Mouse (Mus musculus): ENCODE measurements around the gene Pbp2.

The Pbp2 gene

DNA sequence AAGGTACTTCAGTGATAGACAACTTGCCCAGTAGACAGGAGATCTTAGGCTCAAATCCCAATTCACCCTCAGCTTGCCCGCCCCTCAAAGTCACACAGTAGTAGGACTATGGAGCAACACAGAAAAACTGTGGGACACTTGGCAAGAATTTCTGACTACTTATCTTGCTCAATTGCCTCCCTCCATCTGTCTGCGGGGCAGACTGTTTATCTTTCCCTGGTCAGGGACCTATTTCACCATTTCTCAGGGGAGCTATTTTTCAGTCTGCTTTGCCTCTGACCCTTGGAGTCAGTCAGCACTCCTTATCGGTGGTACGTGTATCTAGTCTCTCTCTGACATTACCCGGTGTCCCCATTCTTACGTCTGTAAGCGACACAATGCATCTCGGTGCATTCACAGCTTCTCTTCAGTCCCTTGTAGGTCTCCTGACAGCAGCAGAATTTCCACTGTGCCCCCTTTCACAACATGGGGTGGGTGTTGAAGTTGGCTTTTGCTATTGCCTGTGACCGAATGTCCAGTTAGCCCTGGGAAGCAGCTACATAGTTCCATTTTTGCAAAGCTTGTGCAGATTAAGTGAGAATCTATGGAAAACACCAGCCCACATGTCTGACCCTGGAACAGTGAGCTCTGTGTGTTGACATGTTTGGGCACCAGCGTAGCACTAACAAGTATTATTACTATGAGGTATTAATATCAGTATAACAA lies 7.6 kb downstream of the Pbp2 start:
- DNase-seq (ENCODE audit: extremely low read depth, insufficient read length, low spot score), result no peak

DNA sequence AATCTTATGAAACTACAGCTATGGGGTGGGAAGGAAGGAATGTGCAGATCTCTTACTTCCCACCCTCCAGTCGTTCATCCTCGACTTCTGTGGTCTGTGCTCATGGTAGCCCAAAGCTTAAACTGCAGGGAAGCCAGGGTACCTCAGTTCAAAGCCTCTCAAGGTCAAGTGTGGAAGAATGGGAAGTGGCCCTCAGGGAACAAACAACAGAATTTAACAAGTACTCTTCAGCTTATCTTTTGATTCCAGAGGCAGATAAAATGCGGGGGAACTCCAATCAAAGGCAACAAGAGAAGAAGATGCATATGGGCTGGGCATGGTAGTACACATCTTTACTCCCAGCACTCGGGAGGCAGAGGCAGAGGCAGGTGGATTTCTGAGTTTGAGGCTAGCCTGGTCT lies 9.7 kb downstream of the Pbp2 start:
- no peak for DNase-seq (ENCODE audit: extremely low read depth, insufficient read length, low spot score)

DNA sequence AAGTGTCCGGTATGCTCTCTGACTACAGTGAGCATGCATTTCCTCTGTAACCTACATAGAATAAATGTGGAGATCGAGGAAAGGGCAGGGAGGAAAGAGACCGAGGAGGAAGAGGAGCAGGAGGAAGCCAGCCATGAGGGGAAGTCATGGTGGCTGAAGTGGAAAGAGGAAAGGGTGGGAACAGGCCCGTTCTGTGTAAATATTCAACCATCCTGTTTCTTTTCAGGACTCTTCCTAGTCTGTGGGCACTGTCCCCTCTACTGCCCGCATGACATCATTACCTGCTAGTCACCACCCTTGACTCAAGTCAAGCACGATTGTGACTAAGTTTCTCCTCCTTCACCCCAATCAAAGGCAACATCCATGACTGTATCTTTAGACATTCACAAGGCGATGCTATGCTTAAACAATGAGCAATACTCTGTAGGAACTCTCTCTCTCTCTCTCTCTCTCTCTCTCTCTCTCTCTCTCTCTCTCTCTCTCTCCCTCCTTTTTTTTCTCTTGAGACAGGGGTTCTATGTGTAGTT lies 11.1 kb downstream of the Pbp2 start:
- DNase-seq (ENCODE audit: extremely low read depth, insufficient read length, low spot score), result peak; percentile 58

DNA sequence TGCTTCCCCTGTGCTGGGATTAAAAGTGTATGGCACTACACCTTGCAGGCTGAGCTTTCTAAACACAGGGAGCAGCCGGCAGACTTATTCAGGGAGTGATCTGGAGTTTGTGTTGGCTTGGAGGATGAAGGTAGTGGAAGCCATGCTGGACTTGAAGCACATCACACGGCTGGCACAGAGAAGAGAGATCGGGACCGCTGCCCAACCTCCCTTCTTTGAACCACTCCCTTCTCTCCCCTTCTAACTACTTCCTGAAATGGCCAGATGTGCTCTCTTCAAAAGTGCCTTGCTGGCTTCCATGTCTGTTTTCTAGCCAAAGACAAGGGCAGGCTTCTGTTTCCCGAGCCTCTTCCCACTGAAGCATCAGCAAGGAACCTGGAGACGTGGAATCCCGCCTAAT lies 12.6 kb downstream of the Pbp2 start:
- no peak for DNase-seq (ENCODE audit: extremely low read depth, insufficient read length, low spot score)

DNA sequence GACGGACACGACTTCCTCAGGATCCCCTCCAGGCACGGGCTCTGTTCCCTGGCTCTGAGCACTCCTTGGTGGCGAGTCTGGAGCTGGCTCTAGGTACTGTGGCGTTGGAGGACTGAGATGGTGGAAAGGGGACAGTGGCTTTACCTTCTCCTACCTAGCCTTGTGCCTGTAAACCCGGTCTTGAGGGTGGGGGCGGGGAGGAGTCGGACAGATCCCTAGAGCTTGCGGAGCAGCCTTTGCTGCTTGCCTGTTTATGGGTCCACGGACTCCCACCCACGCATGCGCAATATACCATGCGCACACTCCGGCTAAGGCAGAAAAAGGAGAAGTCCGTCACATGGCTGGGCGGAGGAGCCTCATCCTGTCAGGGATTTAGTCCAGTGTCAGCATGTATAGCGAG lies 13.9 kb downstream of the Pbp2 start:
- DNase-seq (ENCODE audit: extremely low read depth, insufficient read length, low spot score), result peak; percentile 67

DNA sequence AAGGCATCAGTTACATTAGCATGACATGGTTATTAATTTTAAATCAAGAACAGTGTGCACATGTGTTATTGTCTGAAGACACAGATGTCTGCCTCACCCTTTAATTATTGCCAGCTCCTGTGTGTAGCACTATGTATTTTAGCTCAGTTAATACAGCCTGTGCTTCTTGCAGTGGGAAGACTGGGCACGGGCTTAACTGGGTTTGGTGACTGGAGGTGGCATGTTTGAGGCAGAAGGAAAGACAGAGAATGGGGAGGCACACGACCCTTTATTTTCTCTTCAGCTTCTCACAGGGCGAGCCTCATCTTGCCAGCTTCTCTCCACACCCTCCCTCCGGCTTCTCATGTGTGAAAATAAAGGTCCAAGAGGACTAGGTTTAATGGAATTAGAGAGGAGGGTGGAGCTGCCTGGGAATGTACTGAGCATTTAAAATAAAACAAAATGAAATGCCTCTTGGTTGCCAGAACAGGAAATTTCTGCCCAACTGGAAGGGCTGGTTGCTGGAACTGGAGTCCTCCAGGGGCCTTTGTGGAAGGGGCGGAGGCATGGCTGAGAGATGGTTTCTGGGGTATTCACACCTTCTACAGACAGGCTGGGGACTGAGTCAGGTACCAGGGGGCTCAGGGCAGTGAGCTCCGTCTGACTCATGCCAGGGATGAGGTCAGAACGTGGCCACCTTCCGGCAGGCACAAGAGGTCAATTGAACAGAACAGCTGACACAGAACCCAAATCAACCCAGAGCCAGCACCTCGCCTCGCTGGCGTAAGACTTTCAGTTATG lies 14.9 kb downstream of the Pbp2 start:
- peak; percentile 84 for DNase-seq (ENCODE audit: extremely low read depth, insufficient read length, low spot score)

DNA sequence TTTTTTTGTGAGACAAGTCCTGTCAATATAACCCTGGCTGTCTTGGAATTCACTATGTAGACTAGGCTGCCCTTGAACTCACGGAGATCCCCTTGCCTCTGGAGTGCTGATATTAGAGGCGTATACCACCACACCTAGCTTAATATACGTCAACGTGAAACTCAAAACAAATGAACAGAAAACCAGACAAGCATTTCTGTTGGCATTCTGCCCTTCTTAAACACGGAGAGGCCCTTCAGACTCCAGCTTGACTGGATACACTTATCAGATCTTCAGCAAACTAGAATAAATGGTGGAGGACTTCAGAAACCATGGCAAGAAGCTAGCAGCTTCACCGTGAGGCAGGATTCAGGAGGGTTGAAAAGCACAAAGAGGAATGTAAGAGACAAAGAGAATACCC lies 16.1 kb downstream of the Pbp2 start:
- no peak for DNase-seq (ENCODE audit: extremely low read depth, insufficient read length, low spot score)

DNA sequence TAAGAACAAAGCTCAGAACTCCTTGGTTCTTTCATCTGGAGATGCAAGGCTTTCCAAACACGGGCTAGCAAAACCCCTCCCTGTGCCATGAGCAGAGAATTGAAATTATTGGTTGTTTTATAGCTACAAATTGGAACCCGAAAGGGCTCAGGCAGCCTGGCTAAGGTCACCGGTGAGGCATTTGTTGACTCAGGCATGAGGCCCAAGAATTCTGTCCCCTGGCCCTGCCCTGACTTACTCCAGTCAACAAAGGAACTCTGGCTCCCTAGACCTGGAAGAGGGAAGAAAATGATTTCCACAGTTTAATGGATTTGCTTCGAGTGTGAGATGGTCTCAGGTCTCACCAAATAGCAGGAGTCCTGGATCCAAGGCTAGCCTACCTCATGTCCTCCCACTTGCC lies 17.8 kb downstream of the Pbp2 start:
- DNase-seq (ENCODE audit: extremely low read depth, insufficient read length, low spot score), result peak; percentile 54

DNA sequence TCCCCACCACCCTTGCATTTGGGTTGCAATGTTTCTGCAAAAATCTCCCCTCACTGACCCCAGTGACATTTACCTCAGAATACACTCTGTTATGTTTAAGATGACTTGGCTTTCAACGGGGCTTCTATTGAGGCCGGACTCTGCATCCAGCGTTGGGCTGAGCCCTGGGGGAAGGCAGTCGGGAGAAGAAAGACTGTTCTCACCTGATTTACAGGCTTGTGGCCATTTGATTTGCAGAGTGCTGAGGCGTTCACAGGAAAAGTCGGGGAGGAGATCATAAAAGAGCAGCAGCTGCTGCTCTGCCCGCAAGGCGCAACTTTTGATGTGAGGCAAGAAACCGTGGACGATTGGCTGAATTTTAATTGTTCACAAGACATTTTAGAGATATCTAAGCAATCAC lies 30.3 kb downstream of the Pbp2 start:
- no peak for DNase-seq (ENCODE audit: extremely low read depth, insufficient read length, low spot score)

DNA sequence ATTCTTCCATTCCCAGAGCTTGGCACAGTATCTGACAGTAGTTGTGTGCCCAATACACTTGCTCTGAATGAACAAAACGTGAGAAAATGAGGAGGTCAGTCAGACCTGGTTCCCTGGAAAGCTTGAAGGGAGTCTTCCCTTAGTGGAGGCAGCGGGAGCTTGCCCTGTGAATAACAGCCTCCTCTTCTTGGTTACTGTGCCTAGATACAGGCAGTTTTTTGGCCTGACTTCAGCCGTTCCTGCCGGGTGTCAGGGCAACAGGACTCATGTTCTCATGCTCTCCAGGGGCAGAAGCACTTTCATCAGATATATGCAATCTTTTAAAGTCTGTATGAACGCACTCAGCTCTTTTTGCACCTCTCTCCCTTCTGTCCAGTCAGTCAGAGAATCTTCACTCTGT lies 30.9 kb downstream of the Pbp2 start:
- DNase-seq (ENCODE audit: extremely low read depth, insufficient read length, low spot score), result no peak

DNA sequence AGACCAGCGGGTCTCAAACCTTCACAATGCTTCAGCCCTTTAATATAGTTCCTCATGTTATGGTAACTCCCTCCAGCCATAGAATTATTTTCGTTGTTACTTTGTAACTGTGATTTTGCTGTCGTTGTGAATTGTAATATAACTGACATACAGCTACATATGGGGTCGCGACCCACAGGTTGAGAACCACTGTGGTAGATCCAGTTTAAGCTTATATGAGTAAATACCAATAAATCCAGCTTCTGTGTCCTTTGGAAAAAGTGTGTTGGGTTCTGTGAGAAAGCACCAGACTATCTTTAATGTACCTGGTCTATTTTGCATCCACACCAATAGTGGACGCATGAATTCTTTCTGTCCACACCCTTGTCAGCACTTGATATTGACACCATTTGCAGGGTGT lies 31.9 kb downstream of the Pbp2 start:
- no peak for DNase-seq (ENCODE audit: extremely low read depth, insufficient read length, low spot score)

DNA sequence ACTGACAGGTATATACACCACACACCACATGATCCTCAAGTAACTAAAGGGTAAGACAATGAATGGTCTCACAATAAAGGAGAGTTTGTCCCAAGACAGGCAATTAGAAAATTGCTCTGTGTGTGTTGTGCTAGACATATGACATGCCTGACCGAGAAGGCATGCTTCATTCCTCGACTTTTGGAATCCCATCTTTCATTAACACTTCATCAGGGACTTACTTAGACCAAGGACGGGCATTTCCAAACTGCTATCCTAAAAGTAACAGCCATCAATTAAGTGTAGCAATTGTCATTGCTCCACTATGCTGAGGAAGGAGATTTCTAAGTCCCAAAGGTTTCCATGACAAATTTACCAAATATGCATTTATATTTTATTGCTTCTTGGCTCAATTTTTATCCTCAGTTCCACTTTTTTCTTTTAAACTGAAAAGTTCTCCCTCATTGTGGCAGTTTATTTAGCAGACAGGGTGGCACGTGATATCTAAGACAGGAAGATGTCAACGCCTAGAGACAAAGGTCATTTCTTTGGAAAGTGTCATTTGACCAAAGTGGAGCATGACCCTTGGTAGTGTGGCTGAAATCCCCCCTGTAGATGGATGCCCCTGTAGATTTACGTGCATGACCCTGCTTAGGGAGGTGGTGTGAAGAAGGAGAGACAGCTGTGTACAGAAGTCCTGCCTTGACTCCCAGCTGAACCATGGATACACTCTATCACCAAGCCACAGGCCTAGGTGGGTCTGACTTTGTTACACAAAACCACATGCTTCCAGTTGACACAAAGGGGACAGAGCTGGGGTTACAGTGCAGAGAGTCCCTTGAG lies 33.5 kb downstream of the Pbp2 start:
- DNase-seq (ENCODE audit: extremely low read depth, insufficient read length, low spot score), result no peak

DNA sequence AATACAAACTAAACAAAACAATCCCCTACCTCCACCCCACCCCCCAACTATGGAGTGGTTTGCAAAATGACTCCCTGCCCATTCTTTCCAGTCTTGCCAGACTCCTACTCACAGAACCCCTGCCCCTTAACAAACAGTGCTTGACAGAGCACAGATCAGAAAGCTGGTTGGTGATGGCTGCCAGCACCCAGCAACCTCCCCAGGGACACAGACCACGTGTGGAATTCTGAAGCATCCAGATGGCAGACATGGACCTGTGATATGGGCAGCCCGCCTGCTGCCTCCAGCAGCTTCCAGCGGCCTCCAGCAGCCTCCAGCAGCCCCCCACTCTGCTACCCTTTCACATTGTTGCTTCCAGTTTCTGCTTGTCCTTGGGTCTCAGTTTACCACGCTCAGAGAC lies 35.0 kb downstream of the Pbp2 start:
- no peak for DNase-seq (ENCODE audit: extremely low read depth, insufficient read length, low spot score)

DNA sequence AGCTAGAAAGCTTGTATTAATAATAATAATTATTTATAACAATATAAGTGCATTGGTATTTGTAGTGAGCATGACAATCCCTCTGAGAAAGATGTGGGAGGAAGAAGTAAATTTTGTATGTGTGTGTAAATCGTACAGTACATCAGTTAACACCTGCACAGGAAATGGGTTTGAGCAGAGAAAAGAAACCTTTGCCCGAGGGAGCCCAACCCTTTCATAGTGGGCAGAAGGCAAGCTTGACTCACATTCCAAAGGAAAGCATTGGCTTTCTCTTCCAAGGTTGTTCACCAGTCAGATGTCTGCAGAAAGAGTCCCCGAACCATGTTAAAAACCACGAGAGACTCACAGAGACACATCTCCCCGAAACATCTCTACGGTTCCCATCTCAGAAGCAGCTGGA lies 37.1 kb downstream of the Pbp2 start:
- no peak for DNase-seq (ENCODE audit: extremely low read depth, insufficient read length, low spot score)

DNA sequence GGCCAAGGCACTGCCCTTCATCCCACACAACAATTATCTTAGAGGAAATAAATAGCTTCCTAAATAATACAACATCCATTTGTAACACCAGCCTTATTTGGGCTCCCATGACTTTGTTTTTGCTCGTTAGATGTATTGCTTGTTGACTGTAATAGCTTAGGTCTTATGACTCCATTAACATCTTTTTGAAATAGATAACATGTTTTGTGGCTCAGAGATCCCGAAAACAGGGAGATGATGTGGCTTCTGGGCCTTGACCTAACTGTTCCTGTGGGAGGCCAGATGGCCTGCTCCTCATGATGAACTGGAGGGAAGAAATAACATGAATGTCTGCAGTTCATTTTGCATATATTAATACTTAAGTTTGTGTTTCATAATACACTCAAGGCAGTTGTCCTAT lies 38.4 kb downstream of the Pbp2 start:
- DNase-seq (ENCODE audit: extremely low read depth, insufficient read length, low spot score), result no peak

DNA sequence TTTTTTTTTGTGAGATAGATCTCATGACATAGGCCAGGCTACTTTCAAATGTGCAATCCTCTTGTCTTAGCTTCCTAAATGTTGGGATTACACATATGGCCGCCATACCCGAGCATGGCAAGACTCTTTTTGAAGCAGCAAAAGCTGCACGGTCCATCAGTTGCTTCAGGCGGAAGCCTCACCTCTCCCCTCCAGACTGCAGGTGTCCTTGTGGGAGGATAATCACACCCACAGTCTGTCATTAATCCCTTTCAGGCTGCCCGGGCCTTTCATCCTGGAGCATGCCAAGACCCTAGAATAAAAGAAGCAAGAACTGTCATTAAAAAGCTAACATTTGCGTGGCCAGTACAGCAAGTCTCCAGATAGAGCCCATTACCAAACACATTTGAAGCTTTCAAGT lies 40.6 kb downstream of the Pbp2 start:
- DNase-seq (ENCODE audit: extremely low read depth, insufficient read length, low spot score), result no peak

DNA sequence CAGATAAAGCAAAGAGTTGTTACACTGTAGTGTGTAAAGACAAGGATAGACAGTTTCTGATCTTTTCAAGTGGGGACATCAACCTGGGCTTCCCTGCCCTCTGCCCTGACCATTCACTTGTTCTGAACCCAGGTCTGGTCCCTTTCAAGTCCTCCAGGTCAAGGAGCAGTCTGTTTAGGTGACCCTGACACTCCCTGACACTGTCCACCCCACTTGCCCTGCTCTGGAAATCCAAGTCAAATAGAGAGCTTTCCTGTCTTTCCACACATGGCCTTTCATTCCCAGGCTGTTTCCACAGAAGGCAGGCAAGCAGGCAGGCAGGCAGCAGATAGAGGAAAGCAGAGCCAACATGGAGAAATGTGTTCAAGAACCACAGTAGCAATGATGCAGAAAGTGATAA lies 41.8 kb downstream of the Pbp2 start:
- DNase-seq (ENCODE audit: extremely low read depth, insufficient read length, low spot score), result no peak

DNA sequence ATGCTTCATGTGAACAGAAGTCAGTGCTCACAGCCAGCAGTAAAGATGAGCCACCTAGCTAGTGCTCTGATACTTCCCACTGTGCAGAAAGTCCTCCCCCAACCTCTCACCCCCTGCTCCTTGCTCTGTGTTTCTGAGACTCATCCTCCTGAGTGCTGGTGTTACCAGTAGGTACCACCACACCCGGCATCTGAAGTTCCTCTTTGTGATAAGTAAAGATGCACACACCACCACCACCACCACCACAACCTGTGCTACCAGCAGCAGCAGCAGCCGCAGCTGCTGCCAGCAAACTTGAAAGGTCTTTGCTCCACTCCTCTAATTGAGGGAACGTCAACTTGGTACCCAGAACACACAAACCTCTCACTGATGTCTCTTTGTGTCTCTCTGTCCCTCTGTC lies 43.0 kb downstream of the Pbp2 start:
- DNase-seq (ENCODE audit: extremely low read depth, insufficient read length, low spot score), result no peak

DNA sequence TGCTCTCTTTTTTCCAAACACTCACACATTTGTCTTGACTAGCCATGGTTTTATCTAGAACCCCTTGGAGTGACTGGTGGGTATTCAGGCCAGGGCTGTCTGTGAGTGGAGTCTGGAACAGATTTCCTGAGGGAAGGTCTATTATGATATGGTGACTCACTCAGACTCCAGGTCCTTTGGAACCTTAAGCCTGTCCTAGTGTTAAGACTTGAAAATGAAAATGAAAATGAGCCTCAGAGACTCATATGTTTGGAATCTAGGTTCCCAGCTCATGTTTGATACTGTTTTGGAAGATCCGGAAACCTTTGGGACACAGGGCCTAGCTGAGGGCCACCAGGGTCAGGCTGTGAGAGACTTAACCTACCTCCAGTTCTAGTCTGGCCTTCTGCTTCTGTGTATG lies 44.1 kb downstream of the Pbp2 start:
- peak; percentile 58 for DNase-seq (ENCODE audit: extremely low read depth, insufficient read length, low spot score)

DNA sequence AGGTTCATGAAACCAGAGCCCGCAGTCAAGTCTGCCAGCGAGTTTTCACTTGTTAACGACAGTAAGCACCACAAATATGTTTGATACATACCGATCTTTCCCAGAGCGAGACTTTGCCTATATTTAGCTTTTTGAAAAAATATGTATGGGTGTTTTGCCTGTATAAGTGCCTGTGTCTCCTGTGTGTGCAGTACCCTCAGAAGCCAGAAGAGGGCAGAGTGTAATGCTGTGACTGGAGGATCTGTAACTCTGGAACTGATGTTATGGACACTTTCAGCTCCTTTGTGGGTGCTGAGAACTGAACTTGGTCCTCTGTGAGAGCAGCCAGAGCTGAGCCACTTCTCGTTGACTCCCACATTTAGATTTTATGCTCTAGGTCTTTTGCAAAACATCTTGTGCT lies 46.1 kb downstream of the Pbp2 start:
- no peak for DNase-seq (ENCODE audit: extremely low read depth, insufficient read length, low spot score)

DNA sequence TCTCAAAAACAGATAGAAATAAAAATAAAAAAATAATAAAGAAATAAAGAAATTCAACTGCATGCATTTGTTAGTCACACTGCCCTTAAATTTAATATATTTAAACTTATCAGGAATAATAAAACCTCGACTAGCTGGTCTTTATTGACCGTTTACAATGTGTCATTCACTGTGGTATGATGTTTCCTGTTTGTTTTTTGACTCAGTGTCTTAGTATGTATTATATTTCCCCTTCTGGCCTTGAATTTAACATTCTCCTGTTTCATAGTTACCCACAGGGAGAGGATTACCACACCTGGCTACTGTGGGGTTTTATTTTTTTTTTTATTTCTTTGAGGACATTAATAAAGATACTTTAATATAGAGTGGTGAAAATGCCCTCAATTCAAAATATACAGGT lies 47.6 kb downstream of the Pbp2 start:
- peak; percentile 52 for DNase-seq (ENCODE audit: extremely low read depth, insufficient read length, low spot score)
